Mouse (Mus musculus): Measurements from ENCODE around the gene Epo.

Epo gene

GRCm38 (mm10) chr5:137519691-137520550, 13.1 kb downstream of the Epo start:
- no peak for DNase-seq (ENCODE audit: low read depth, low spot score)

DNA sequence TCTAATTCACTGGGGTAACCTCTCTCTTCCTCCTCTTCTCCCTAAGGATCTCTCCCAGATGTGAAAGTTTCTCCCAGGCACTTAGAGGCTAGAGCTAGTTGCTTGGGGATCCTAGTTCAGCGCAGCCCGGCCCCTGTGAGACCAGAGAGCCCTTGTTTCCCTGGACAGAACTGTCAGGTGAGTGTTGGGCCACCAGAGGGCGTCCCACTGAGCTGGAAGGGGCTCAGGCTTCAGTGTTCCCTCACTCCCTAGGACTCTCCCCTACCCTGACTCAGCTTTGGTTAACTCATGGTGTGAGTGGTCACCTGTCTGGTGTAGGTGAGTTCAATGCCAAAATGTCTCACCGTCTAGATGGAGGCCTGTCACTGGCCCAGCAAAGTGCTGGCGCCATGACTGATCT, 14.6 kb downstream of the Epo start, which contains the start of gene Gigyf1:
Gigyf1 (plus strand) TSS at position 113 of the 400 bp plus-strand sequence.
- no peak for DNase-seq (ENCODE audit: low read depth, low spot score)

- DNase-seq (ENCODE audit: low read depth, low spot score), result no peak
These were observed 18.2 kb downstream of the Epo start for GRCm38 (mm10) chr5:137514811-137515210.

- DNase-seq (ENCODE audit: low read depth, low spot score), result no peak
These were observed 18.9 kb downstream of the Epo start for GRCm38 (mm10) chr5:137513951-137514721.

DNA sequence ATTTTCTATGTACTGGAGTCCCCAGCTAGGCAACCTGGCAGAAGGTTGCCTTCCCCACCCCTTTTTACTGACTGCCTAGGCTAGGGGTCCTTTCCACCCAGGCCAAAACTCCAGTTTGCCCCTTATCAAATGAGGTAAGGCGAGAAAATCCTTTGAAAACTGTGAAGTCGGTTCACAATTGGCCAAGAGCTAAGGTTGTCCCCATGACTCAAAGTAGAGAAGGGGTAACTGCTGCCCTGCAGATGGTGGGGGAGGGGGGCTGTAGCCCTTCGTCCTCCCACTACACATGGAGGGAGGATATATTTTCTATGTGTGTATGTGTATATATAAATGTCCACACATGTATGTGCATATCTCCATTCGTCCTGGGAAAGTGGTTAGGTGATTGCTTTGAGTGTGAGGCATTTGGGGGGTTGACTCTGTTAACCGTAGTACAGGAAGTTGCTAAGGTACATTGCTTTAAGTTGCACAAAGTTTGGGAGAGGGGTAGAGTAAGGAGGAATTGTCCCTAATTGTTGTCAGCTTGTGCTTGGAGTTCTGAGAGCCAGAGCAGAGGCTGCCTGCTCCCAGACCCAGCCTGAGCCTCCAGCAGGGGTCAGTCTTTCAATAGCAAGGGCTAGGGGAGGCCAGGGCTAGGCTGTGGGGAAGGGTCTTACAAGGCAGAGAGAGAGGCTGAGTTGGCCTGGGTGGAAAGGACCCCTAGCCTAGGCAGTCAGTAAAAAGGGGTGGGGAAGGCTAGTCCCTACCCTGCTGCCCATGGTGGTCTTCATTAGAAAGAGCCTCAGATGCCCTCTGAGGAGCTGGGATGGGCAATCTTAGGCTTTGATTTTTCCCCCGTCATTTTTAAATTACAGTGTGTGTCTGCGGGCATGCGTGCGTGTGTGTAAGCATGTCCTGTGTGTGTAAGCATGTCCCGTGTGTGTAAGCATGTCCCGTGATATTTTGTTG, 19.9 kb downstream of the Epo start:
- DNase-seq (ENCODE audit: low read depth, low spot score), result no peak

DNA sequence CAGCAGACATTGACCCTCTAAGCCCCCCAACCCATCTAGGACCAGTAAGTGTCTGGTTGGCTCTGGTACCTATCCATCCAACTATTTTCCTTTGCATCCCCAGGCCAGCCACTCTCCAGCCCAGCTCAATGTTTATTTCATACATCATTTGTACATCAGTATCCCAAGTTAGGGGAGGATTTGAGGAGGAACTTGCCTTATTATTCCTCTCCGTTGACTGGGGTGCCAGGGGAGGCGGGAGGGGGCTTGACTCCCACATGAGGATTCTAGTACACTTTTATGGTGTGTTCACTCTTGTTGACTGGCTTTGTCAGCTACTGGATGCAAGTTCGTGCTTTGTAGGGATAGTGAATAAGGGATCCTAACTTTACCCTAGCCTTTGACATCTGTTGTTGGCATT, 21.3 kb downstream of the Epo start:
- no peak for DNase-seq (ENCODE audit: low read depth, low spot score)

- DNase-seq (ENCODE audit: low read depth, low spot score), result no peak
These were observed 22.3 kb downstream of the Epo start for GRCm38 (mm10) chr5:137510573-137511390.

DNA sequence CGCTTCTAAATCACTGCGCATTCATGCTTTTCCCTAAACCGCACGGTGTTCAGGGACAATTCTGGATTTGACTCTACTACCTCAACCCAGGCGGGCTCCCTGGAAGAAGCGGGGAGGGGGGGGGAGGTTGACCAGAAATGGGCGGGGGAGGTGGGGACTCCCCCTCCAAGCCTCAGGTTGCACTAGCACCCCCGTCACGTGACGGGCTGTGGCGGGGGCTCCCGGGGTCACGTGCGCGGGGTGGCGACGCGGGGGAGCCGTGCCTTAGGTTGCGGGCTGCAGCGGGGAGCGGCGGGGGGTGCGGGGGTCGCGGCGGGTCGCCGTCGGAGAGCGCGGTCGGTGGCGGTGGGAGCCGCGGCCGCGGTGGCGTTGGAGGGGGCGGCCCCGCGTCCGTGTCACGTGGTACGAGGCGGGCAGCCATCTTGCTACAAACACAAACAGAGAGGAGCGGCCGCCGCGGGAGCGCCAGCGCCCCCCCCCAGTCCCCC, 23.0 kb downstream of the Epo start:
- no peak for DNase-seq (ENCODE audit: low read depth, low spot score)

DNA sequence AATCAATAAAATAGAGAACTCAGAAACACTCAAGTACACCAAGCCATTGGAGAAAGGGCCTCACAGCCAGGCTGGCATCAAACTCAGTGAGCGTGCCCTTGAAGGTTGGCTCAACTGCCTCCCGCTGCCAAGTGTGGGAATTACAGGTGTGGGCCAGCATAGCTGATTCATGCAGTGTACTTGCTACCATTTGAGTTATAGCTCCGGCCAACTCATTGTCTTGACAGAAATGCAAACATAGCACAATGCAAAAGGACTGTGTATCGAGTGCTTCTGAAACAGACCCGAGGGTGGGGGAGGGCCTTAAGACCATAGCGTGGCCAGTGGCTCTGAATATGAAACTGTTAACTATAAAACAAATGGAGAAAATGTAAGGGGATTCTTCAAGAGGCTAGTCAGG, 29.0 kb downstream of the Epo start:
- no peak for DNase-seq (ENCODE audit: low read depth, low spot score)

DNA sequence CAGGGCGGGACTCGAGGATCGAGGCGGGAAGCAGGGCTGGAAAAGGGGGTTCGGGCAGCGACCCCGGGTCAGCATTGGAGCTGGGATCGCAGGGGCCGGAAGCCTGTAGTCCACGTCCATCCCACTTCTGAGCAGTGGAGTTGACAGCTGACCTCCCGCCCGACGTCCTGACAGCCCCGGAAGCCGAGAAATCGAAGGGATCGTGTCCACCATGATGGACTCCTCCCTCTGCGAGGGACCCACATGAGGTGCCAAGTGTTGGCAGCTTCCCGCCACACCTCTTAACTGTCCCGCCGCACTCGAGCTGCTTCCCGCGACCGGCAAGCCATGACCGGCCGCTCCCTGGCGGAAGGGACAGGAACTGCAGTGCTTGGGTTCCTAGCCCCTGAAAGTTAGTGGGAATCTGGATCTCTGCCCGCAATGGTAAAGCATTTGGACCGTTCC, 30.4 kb downstream of the Epo start:
- peak; percentile 47 for DNase-seq (ENCODE audit: low read depth, low spot score)

GRCm38 (mm10) chr5:137501709-137502666, 31.1 kb downstream of the Epo start, which contains the start of gene Pop7:
Gene Pop7, minus strand, starts transcription at chr5:137502518.
- DNase-seq (ENCODE audit: low read depth, low spot score), result peak; percentile 99

GRCm38 (mm10) chr5:137500186-137500585, 32.9 kb downstream of the Epo start:
- DNase-seq (ENCODE audit: low read depth, low spot score), result no peak

- no peak for DNase-seq (ENCODE audit: low read depth, low spot score)
These were observed 39.2 kb downstream of the Epo start for GRCm38 (mm10) chr5:137493831-137494230.

GRCm38 (mm10) chr5:137491559-137491958, 41.5 kb downstream of the Epo start:
- no peak for DNase-seq (ENCODE audit: low read depth, low spot score)

GRCm38 (mm10) chr5:137487616-137488015, 45.4 kb downstream of the Epo start:
- no peak for DNase-seq (ENCODE audit: low read depth, low spot score)

- no peak for DNase-seq (ENCODE audit: low read depth, low spot score)
These were observed 47.2 kb downstream of the Epo start for GRCm38 (mm10) chr5:137485851-137486155.

- no peak for DNase-seq (ENCODE audit: low read depth, low spot score)
These were observed 47.8 kb downstream of the Epo start for GRCm38 (mm10) chr5:137485071-137485850.

DNA sequence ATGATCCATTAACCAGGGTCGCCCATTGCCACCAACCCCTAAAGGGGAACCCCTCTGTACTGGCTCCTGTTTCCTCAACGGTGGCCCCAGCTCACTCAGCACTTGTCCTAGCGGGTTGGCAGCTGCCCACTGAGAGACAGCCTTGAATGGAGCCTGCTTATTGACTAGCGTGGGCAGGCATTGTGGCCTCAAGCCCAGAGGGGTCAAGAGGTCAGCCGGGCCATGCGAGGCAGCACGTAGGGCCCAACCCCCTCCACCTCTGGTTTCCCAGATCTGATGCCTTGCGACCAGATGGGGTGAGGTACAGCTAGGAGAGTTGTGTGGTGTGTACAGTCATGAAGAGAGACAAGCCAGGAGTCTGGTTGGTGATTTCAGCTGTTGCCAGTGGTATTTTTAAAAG, 51.1 kb downstream of the Epo start:
- DNase-seq (ENCODE audit: low read depth, low spot score), result no peak

DNA sequence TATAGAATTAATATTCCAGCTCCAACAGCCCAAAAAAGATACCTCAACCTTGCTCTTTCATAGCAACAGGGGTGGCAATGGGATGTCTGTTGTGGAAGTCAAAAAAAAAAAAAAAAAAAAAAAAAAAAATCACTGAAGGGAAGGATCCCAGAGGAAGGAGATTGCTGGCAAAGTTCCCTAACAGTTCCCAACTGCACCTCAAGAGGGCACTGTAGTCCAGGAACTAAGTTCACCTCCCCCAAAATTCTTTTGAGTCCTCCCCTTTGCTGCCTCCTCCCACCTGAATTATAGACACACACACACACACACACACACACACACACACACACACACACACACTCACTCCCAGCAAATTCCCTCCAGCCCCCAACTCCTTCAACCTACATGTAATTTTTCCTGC, 51.9 kb downstream of the Epo start:
- peak; percentile 56 for DNase-seq (ENCODE audit: low read depth, low spot score)

Data from brain, embryonic 18.5 days (tissue).